Mouse (Mus musculus) kidney, embryonic 14.5 days (tissue): ENCODE data around the gene Tbc1d22b. TPM values are rescaled to one million over a fixed set of nuclear protein-coding genes. Genes with fewer than 3 reads are reported as not detected.
"Not testable (repeated sequence)": the region's sequence is repeated elsewhere in the genome, so short reads cannot be mapped to it uniquely, and the experiment has no call there.

Source experiments
- ATAC-seq: fragments of 200-750 bp; cut with Nextera tagmentation; 2 replicates; pipeline ENCODE4 v1.8.0; 2017; ENCODE audit warnings: moderate number of reproducible peaks, mild to moderate bottlenecking, moderate TSS enrichment, moderate library complexity; ENCODE audit not compliant: low FRiP score, low TSS enrichment
- H3K27ac ChIP-seq: fragments of 300-500 bp; sonication (generic); 2 replicates; pipeline ENCODE4 v1.5.1; 2014; ENCODE audit warnings: low read depth, mild to moderate bottlenecking, low read length, moderate library complexity, mixed read lengths
- H3K27me3 ChIP-seq: fragments of 300-500 bp; sonication (generic); 2 replicates; pipeline ENCODE4 v1.6.1; 2014; ENCODE audit warnings: mild to moderate bottlenecking, low read length; ENCODE audit not compliant: control insufficient read depth, insufficient read depth
- H3K36me3 ChIP-seq: fragments of 300-500 bp; sonication (generic); 2 replicates; pipeline ENCODE4 v1.6.1; 2014; ENCODE audit warnings: low read length, mixed read lengths; ENCODE audit not compliant: control insufficient read depth, insufficient read depth
- H3K4me1 ChIP-seq: fragments of 300-500 bp; sonication (generic); 2 replicates; pipeline ENCODE4 v1.6.1; 2014; ENCODE audit warnings: low read length, mixed read lengths; ENCODE audit not compliant: control insufficient read depth, insufficient read depth
- H3K4me2 ChIP-seq: fragments of 300-500 bp; sonication (generic); replicated peaks from 2 replicates; pipeline ENCODE4 v1.6.1; 2014; ENCODE audit warnings: low read depth, mild to moderate bottlenecking, low read length
- H3K4me3 ChIP-seq: fragments of 300-500 bp; sonication (generic); 2 replicates; pipeline ENCODE4 v1.5.1; 2014; ENCODE audit warnings: mild to moderate bottlenecking, low read length
- H3K9ac ChIP-seq: fragments of 300-500 bp; sonication (generic); 2 replicates; pipeline ENCODE4 v1.6.1; 2014; ENCODE audit warnings: low read depth, mild to moderate bottlenecking, low read length, moderate library complexity
- H3K9me3 ChIP-seq: fragments of 300-500 bp; sonication (generic); 2 replicates; pipeline ENCODE4 v1.6.1; 2016; ENCODE audit warnings: low read length; ENCODE audit not compliant: control insufficient read depth
- WGBS: fragments of 180-500 bp; shearing (Covaris S2); extraction: QIAGEN DNeasy Blood & Tissue Kit; methylation state at CpG from one replicate; pipeline ENCODE4 v1.1.7; 2014; 5-methylcytosine and 5-hydroxymethylcytosine counted together
- polyA plus RNA-seq: library from polyadenylated mRNA; unstranded; fragments of >200 nt; fragmentation: Nextera tagmentation; extraction: Ambion mirVana; gene quantifications from 2 replicates; pipeline ENCODE4 v1.2.1, GENCODE M21; 2014

Tbc1d22b gene
- polyA plus RNA-seq, 1 experiment from 2014 or later, result 18.5 TPM

DNA sequence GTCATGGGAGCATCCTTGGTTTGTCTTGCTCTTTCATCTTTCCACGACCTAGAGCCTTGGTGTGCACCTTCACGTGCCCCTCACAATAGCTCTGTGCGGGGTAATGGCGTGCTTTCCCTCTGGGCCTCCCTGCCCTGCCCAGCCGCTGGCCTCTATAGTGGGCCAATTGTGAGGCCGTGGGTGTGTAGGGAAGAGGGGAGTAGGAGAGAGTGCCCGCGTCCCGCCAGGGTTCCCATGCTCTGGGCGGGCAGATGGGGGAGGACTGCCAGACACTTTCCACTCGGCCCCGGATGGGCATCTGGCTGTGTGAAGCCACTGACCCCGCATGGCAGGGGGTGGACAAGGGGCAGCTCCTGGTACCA is 47.2 kb downstream of the Tbc1d22b start:
- H3K4me1 ChIP-seq, result no peaks in the 10 kb centered on the region
- no peak for ATAC-seq
- no peak overlapping the region for H3K4me2 ChIP-seq
- peaks cover 31% of the 10 kb centered on the region for H3K36me3 ChIP-seq
- H3K27ac ChIP-seq, result no peak overlapping the region
- H3K4me3 ChIP-seq, result no peak overlapping the region
- no peaks in the 10 kb centered on the region for H3K9me3 ChIP-seq
- H3K9ac ChIP-seq, result no peak overlapping the region
- WGBS, result 81% methylated on average over 13 of the region's 13 CpGs
- no peaks in the 10 kb centered on the region for H3K27me3 ChIP-seq

DNA sequence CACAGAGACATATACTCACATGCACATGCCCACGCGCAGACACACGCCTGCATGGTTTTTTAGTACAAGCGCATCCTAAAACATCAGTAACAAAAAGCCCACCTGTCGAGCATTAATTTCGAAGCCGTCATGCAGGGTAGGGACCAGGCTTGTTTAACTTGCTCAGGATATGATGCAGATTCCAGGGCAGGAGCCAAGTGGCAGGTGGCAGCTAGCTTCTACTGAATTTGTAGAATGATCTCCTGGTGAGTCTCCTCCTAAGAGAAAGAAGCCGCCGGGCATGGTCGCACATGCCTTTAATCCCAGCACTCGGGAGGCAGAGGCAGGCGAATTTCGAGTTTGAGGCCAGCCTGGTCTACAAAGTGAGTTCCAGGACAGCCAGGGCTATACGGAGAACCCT is 49.5 kb downstream of the Tbc1d22b start:
- peaks cover 35% of the 10 kb centered on the region for H3K36me3 ChIP-seq
- 92% methylated on average over 14 of the region's 14 CpGs for WGBS

DNA sequence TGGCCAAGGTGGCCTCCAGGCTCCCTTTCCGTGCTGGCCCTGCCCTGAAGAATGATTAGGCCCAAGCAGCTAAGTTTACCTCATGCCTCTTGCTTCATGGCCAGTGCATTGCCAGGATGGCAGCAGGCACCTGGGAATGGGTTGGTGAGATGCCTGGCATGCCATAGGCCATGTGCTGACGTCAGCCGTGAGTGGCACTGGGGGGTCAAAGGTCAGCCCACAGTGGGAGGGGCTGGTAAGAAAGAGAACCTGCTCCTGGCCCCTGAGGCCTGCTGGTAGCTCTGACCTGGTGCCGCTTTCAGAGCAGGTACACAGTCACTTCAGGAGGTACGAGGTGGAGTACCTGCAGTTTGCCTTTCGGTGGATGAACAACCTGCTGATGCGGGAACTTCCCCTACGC is 50.0 kb downstream of the Tbc1d22b start:
- H3K9me3 ChIP-seq, result no peaks in the 10 kb centered on the region
- no peaks in the 10 kb centered on the region for H3K27me3 ChIP-seq
- WGBS, result 84% methylated on average over 8 of the region's 8 CpGs
- no peak for ATAC-seq
- H3K9ac ChIP-seq, result no peak overlapping the region
- no peaks in the 10 kb centered on the region for H3K4me1 ChIP-seq
- peaks cover 38% of the 10 kb centered on the region for H3K36me3 ChIP-seq
- no peak overlapping the region for H3K27ac ChIP-seq
- no peak overlapping the region for H3K4me3 ChIP-seq
- no peak overlapping the region for H3K4me2 ChIP-seq

More for the DNA sequence above, 49.5 kb downstream of the Tbc1d22b start:
- Histone ChIP-seq H3K4me3 (no peak overlapping the region), H3K9me3 (no peaks in the 10 kb centered on the region), H3K4me2 (no peak overlapping the region), H3K9ac (no peak overlapping the region), H3K27me3 (no peaks in the 10 kb centered on the region), H3K4me1 (no peaks in the 10 kb centered on the region), H3K27ac (no peak overlapping the region)
- ATAC-seq, result no peak

DNA sequence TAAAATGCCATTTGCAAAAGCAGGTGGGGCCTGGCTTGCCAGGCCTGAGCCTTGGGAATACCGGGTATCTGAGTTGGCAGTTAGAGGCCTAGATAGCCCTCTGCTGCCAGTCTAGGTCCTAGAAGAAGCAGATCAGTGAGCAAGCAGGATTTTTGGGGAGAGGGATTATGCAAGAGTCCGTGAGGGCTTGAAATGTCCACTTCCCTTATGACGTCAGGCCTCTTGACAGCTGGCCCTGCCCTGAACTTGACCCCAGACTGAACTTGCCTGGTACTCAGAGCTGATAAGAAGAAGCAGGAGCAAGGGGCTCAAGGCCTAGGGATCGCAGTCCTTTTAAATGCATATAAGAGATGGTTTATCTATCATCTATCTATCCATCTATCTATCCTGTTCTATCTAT is 51.8 kb downstream of the Tbc1d22b start:
- ATAC-seq, result no peak

DNA sequence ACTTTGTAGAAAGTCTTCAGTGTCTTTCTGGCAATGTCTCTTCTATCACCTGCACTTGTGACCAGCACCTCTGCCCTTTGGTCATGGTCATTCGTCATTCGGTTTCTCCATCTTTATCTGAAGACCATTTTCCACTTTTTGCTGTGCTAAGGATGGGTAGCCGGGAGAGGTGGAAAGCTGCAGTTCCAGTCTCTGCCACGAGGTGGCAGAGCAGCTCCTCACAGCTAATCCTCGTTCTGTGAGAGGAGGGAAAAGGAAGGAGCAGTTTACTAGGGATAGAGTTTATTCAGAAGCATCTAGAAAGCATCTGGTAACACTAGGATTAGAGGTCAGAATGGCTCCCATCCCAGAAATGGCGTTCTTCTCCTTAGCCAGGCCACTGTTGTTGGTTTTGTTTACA is 53.7 kb downstream of the Tbc1d22b start:
- no peaks in the 10 kb centered on the region for H3K9me3 ChIP-seq
- no peak overlapping the region for H3K4me2 ChIP-seq
- no peak overlapping the region for H3K9ac ChIP-seq
- H3K36me3 ChIP-seq, result peaks cover 33% of the 10 kb centered on the region; the same call in 1 of the 2 replicates
- no peaks in the 10 kb centered on the region for H3K4me1 ChIP-seq
- H3K27me3 ChIP-seq, result no peaks in the 10 kb centered on the region
- H3K27ac ChIP-seq, result no peak overlapping the region
- ATAC-seq, result no peak
- H3K4me3 ChIP-seq, result no peak overlapping the region
- WGBS, result 26% methylated on average over 6 of the region's 6 CpGs

More for the DNA sequence above, 51.8 kb downstream of the Tbc1d22b start:
- Histone ChIP-seq H3K4me3 (no peak overlapping the region), H3K36me3 (peaks cover 33% of the 10 kb centered on the region; the same call in 1 of the 2 replicates), H3K27me3 (no peaks in the 10 kb centered on the region), H3K9me3 (no peaks in the 10 kb centered on the region), H3K9ac (no peak overlapping the region), H3K4me1 (no peaks in the 10 kb centered on the region), H3K4me2 (no peak overlapping the region), H3K27ac (no peak overlapping the region)
- WGBS, result 60% methylated on average over 4 of the region's 4 CpGs

DNA sequence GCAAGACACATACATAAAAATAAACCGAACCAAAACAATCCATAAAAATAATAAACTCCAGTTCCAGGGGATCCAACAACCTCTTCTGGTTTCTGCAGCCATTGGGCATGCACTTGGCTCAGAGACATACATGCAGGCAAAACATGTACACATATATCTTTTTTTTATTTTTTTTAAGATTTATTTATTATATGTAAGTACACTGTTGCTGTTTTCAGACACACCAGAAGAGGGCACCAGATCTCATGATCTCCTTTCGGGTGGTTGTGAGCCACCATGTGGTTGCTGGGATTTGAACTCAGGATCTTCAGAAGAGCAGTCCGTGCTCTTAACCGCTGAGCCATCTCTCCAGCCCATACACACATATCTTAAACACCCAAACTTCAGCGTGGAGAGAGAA is 63.9 kb downstream of the Tbc1d22b start:
- H3K36me3 ChIP-seq, H3K9ac ChIP-seq, H3K4me3 ChIP-seq, H3K27me3 ChIP-seq, H3K9me3 ChIP-seq, ATAC-seq, H3K4me2 ChIP-seq, H3K27ac ChIP-seq: not testable (repeated sequence)
- peaks cover 15% of the 10 kb centered on the region; the same call in 1 of the 2 replicates for H3K4me1 ChIP-seq
- WGBS, result 87% methylated on average over 5 of the region's 5 CpGs

DNA sequence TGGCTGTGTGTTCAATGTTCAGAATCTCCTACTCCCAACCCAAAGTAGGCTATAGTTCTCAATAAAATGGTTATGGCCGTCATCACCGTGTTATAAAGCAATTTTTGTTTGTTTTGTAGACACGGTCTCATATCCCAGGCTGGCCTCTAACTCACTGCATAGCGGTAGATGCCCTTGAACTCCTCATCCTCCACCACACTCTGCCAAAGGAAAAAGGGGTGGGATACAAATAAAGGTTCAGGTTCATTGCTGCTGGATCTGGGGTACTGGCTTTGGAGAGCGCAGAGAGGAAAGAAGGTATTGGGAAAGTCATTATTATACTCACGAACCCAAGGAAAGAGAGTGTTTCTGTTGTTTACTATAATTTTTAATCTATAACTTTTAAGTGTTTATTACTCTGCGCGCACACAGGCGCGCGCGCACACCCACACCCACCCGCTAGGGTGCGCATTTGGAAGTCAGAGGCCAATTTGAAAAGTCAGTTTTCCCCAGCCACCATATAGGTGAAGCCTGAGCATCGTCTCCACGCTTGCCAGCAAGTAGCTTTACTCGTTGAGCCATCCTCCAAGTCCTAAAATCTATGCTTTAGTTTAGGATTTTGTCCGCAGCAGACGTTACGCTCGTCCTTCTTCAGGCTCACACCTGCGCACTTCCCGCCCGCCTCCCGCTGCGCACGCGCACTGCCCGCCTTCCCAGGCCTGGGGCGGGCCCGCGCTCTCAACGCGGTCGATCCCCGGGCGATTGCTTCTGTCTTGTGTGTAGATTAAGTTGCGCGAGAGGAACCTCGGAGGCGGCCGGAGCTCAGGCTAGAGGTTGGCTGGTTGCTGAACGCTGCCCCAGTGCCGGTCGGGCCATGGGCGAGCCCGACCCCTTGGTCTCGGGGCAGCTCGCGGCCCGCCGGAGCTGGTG is 64.8 kb downstream of the Tbc1d22b start, which contains the start of the genes Rnf8 and Gm28043:
TSS of gene Rnf8 (plus strand) at position 676 of the 909 bp plus-strand sequence.
TSS of gene Gm28043 (plus strand) at position 762 of the 909 bp plus-strand sequence.
- H3K9ac ChIP-seq, result peak within 1 kb of the TSS; percentile 98
- H3K4me1 ChIP-seq, result peaks cover 15% of the 10 kb centered on the region; the same call in 1 of the 2 replicates
- peaks cover 8% of the 10 kb centered on the region for H3K36me3 ChIP-seq
- no peaks in the 10 kb centered on the region for H3K27me3 ChIP-seq
- peak within 1 kb of the TSS; percentile 97 for H3K4me3 ChIP-seq
- no peaks in the 10 kb centered on the region for H3K9me3 ChIP-seq
- peak; percentile 91 for ATAC-seq
- WGBS, result 1% methylated on average over 52 of the region's 52 CpGs
- peak within 1 kb of the TSS; percentile 67 for H3K4me2 ChIP-seq
- H3K27ac ChIP-seq, result peak within 1 kb of the TSS; percentile 97

DNA sequence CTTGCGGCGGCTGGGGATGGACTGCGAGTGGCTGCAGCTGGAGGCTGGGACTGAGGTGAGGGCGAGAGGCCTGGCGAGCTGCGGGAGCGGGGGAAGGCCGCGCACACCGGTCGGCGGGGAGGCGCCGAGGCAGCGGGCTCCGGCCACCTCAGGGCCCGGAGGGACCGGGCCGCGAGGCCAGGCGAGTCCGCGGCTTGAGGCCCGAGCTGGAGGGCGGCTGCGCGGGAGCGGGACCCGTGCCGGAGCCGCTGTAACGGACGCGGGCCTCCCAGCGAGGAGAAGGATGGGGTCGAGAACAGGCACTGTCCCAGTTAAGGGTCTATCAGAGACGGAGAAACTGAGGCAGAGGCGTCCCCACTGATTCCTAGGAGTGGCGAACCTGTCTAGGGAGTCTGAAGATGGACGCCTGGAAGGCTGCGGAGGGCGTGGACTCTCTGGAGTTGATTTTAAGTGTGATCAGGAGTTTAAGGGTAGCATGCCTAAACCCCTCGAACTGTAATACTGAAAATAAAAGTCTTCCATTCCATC is 65.5 kb downstream of the Tbc1d22b start:
- Histone ChIP-seq H3K27ac (peak overlapping the region; percentile 97), H3K4me3 (peak overlapping the region; percentile 97), H3K4me1 (peaks cover 15% of the 10 kb centered on the region; the same call in 1 of the 2 replicates), H3K9ac (peak overlapping the region; percentile 98), H3K4me2 (peak overlapping the region; percentile 67), H3K36me3 (peaks cover 14% of the 10 kb centered on the region), H3K9me3 (no peaks in the 10 kb centered on the region), H3K27me3 (no peaks in the 10 kb centered on the region)
- under 1% methylated on average over 43 of the region's 43 CpGs for WGBS
- peak; percentile 16 for ATAC-seq

DNA sequence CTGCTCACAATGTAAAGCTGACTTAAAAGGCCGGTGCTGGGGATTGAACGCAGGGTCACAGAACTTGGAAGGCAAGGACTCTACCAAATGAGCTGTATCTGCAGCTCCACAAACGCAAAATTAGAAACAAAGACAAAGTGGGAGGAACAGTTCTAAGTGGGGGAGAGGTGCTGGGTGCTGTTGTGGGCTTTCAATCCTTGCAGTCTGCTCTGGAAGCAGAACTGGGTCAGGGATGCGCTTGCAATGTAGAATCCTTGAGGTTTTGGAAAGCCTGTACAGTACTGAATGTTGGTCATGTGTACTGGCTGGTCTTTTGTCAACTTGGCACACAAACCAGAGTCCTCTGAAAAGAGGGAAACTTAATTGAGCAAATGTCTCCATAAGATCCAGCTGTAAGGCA is 66.0 kb downstream of the Tbc1d22b start:
- Histone ChIP-seq H3K27me3 (no peaks in the 10 kb centered on the region), H3K4me2 (peak overlapping the region; percentile 67), H3K4me3 (peak overlapping the region; percentile 97), H3K4me1 (peaks cover 15% of the 10 kb centered on the region; the same call in 1 of the 2 replicates), H3K27ac (no peak overlapping the region), H3K9me3 (no peaks in the 10 kb centered on the region), H3K9ac (peak overlapping the region; percentile 98), H3K36me3 (peaks cover 16% of the 10 kb centered on the region)
- WGBS, result 10% methylated on average over 4 of the region's 4 CpGs
- ATAC-seq, result no peak
